Mouse (Mus musculus) bone marrow, adult 2 months (tissue): ENCODE results near the gene Hnf4a.
A peak's percentile ranks its signal among the peaks of the same experiment; 100 is the strongest.

Experiments
- CTCF ChIP-seq: fragments of 200-500 bp; IDR thresholded peaks from 2 replicates; pipeline ENCODE4 v1.5.1; 2011; ENCODE audit warnings: low read length, control low read depth; ENCODE audit not compliant: control insufficient read depth, insufficient read depth
- POLR2A ChIP-seq: fragments of 200-500 bp; IDR thresholded peaks from 2 replicates; pipeline ENCODE4 v1.6.1; 2011; ENCODE audit warnings: low read depth, mild to moderate bottlenecking, control low read depth, low read length, borderline replicate concordance; ENCODE audit not compliant: control insufficient read depth

- TF ChIP-seq CTCF (peak; percentile 83), POLR2A (no peak)
These were observed 80.0 kb downstream of the Hnf4a start for GRCm38 (mm10) chr2:163586384-163587261.
